Mouse (Mus musculus) olfactory bulb, adult 2 months (tissue): ENCODE results near the gene Atp6v1a.

Experiments used
- CTCF ChIP-seq: fragments of 200-500 bp; IDR thresholded peaks from 2 replicates; pipeline ENCODE4 v1.5.1; 2012; ENCODE audit warnings: low read depth, mild to moderate bottlenecking, low read length, moderate library complexity; ENCODE audit not compliant: insufficient read depth
- POLR2A ChIP-seq: fragments of 200-500 bp; IDR thresholded peaks from 2 replicates; pipeline ENCODE4 v1.6.1; 2012; ENCODE audit warnings: mild to moderate bottlenecking, low read depth, low read length, moderate library complexity; ENCODE audit not compliant: insufficient read depth

GRCm38 (mm10) chr16:44173155-44173941 lies 33.8 kb upstream of the Atp6v1a start, which contains the start of gene Usf3:
- TF ChIP-seq POLR2A = no peak; the same call in 1 of the 2 replicates
- no peak for TF ChIP-seq CTCF
